Mouse (Mus musculus): ENCODE measurements around the gene Zfp683. TPM values are rescaled to one million over a fixed set of nuclear protein-coding genes. Genes with fewer than 3 reads are reported as not detected.

Gene Zfp683
- polyA plus RNA-seq, 1 experiment: not detected

DNA sequence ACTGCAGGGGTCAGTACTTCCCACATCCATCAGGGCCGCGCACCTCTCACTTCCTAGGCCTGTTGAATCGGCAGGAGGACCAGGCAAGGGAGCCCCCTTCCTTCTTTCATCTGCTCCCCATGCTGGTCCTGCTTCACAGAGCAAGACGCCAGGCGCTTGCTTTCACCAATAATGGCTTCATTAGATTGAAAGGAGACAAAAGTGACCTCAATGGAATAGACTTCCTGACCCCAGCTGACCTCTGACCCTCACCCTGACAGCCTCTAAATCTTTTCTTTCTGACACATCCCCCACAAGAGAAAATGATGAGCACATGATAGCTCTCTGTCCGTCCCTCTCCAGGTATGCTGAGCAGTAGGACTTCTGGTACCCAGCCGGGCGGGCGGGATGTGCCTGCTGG, 27.8 kb upstream of the Zfp683 start:
- DNase-seq: no peak
- Histone ChIP-seq H3K27me3 (ENCODE audit: control insufficient read depth, insufficient read depth, low read length) (no peaks in the 10 kb centered on the region; the same call in 1 of the 2 replicates), H3K4me3 (replicated peaks; ENCODE audit: insufficient read depth, low read depth, low read length) (no peak overlapping the region), H3K4me1 (ENCODE audit: control insufficient read depth, insufficient read depth, low read length) (0 out of 2 replicates have a peak, but pooled peaks cover under 1% of the 10 kb centered on the region), H3K27ac (ENCODE audit: insufficient read depth, low read length) (no peak overlapping the region)
- TF ChIP-seq CTCF (IDR thresholded peaks at IDR 0.05; ENCODE audit: borderline replicate concordance, insufficient read depth, low read depth, low read length) (no peak), POLR2A (IDR thresholded peaks at IDR 0.05; ENCODE audit: borderline replicate concordance, insufficient read depth, low read length) (no peak)
- WGBS: 27% methylated on average over 9 of the region's 9 CpGs

DNA sequence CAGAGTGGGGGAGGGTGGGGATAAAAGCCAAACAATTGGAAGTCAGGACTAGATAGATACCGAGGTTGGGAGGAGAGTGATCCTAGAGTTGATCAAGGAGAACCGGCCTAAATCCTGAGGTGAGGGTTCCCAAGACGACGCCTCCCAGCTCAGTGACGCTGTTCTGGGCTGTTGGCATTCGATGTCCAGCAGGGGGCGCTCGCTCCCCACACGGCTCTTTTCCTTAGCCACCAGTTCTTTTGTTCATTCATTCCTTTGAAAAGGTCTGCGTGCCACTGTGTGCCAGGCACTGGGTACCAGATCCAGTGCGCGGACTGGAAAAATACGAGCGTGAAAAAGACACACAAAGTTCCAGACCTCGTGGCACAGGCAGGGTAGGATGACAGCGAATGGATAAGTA, 17.7 kb upstream of the Zfp683 start:
- 4% methylated on average over 16 of the region's 16 CpGs for WGBS
- Histone ChIP-seq H3K27me3 (ENCODE audit: control insufficient read depth, insufficient read depth, low read length) (no peaks in the 10 kb centered on the region; the same call in 1 of the 2 replicates), H3K4me1 (ENCODE audit: control insufficient read depth, insufficient read depth, low read length) (no peaks in the 10 kb centered on the region), H3K27ac (ENCODE audit: insufficient read depth, low read length) (no peak overlapping the region), H3K4me3 (replicated peaks; ENCODE audit: insufficient read depth, low read depth, low read length) (no peak overlapping the region)
- peak; percentile 97 for TF ChIP-seq CTCF (IDR thresholded peaks at IDR 0.05; ENCODE audit: borderline replicate concordance, insufficient read depth, low read depth, low read length)
- no peak for TF ChIP-seq POLR2A (IDR thresholded peaks at IDR 0.05; ENCODE audit: borderline replicate concordance, insufficient read depth, low read length)
- DNase-seq: peak; percentile 75 to 83

DNA sequence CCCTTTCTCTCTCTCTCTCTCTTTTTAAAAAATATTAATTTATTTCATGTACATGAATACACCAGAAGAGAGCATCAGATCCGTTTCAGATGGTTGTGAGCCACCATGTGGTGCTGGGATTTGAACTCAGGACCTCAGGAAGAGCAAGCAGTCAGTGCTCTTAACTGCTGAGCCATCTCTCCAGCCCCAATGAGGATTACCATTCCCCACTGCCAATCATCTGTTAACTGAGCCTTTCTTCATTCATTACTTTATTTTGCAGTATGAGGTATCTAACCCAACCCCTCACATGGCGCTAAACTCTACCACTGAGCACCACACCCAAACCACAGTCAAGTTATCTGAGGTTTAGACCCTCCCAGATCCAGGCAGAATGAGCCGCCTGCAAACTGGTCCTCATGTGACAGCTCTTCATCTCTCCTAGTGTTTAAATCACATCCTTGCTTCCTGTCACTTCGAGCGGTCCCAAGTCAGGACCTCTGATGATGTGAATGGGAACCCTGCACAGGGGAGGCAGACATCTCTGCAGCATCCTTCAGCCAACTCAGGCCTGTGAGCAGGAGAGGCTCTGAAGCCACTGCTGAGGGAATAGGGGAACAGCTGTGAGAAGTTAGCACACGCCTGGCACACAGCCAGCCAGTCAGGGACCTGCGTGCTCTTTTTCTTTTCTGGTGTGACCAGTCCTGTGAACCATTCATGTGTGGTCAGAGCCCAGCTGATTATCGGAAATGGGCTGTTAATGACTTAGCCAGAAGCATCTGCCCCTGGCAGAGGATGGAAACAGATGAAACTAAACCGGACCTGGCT, 12.1 kb upstream of the Zfp683 start:
- no peak for DNase-seq
- Histone ChIP-seq H3K4me3 (replicated peaks; ENCODE audit: insufficient read depth, low read depth, low read length) (no peak overlapping the region), H3K4me1 (ENCODE audit: control insufficient read depth, insufficient read depth, low read length) (no peaks in the 10 kb centered on the region), H3K27me3 (ENCODE audit: control insufficient read depth, insufficient read depth, low read length) (no peaks in the 10 kb centered on the region; the same call in 1 of the 2 replicates), H3K27ac (ENCODE audit: insufficient read depth, low read length) (no peak overlapping the region)
- WGBS: 31% methylated on average over 9 of the region's 9 CpGs
- TF ChIP-seq POLR2A (IDR thresholded peaks at IDR 0.05; ENCODE audit: borderline replicate concordance, insufficient read depth, low read length) (no peak), CTCF (IDR thresholded peaks at IDR 0.05; ENCODE audit: borderline replicate concordance, insufficient read depth, low read depth, low read length) (no peak)

DNA sequence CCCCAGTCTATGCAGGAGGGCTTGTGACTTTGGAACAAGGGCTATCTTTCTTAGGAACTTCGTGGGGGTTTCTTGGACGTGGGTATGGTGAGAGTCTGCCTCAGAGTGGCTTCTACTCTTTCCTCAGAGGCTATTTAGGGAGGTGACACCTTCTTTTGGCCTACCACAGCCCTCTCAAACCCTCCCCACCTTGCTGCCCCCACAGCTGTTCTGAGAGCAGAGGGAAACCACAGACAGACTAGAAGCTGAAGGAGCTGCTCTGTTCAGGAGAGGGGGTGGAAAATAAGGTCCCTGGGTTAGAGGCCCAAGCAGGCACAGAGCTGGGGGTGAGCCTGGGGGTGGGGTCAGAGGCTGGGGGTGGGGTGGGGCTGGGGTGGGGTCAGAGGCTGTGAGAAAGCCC, 10.6 kb upstream of the Zfp683 start:
- H3K4me3 ChIP-seq (replicated peaks; ENCODE audit: insufficient read depth, low read depth, low read length): no peak overlapping the region
- no peak for DNase-seq
- H3K4me1 ChIP-seq (ENCODE audit: control insufficient read depth, insufficient read depth, low read length): no peaks in the 10 kb centered on the region
- H3K27ac ChIP-seq (ENCODE audit: insufficient read depth, low read length): no peak overlapping the region
- H3K27me3 ChIP-seq (ENCODE audit: control insufficient read depth, insufficient read depth, low read length): no peaks in the 10 kb centered on the region; the same call in 1 of the 2 replicates
- WGBS: 49% methylated on average over 2 of the region's 2 CpGs
- no peak for TF ChIP-seq POLR2A (IDR thresholded peaks at IDR 0.05; ENCODE audit: borderline replicate concordance, insufficient read depth, low read length)
- TF ChIP-seq CTCF (IDR thresholded peaks at IDR 0.05; ENCODE audit: borderline replicate concordance, insufficient read depth, low read depth, low read length): no peak

DNA sequence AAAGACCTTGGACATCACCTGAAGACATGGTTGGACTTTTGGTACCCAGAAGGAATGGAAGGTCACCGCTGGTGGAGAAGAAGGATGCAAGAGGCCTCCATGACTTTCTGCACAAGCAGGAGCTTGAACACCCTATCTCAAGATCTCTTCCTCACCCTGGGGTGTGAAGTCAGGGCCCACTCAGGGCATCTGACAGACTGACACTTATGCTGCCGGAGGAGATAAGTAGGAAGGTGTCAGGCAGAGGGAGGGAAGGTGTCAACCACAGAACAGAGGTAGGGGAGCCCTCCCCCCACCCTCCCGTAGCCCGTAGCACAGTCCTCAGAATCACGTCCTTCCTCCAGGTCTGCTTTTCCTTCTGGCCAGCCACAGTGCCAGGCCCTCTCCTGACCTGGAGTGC, 6.0 kb upstream of the Zfp683 start:
- 83% methylated on average over 5 of the region's 5 CpGs for WGBS
- TF ChIP-seq CTCF (IDR thresholded peaks at IDR 0.05; ENCODE audit: borderline replicate concordance, insufficient read depth, low read depth, low read length) (no peak), POLR2A (IDR thresholded peaks at IDR 0.05; ENCODE audit: borderline replicate concordance, insufficient read depth, low read length) (no peak)
- DNase-seq: no peak

DNA sequence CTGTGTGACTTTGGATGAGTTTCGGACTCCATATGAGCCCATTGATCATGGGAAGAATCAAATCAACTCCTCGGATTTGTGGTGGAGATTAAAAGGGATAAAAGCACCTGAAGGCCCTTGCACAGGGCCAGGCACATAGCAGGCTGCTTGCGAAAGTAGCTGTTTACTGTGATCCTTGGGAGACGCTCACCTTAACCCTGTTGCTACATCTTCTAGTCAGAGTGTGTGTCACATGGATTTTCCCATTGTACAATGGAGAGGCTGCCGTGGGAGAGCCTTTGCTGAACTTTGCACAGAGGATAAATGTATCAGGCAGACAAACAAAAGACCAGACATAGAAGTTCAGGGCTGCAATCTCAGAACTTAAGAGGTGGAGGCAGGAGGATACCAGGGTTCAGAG, 1.7 kb upstream of the Zfp683 start:
- peaks cover 7% of the 10 kb centered on the region for H3K4me1 ChIP-seq (ENCODE audit: control insufficient read depth, insufficient read depth, low read length)
- TF ChIP-seq POLR2A (IDR thresholded peaks at IDR 0.05; ENCODE audit: borderline replicate concordance, insufficient read depth, low read length) (no peak), CTCF (IDR thresholded peaks at IDR 0.05; ENCODE audit: borderline replicate concordance, insufficient read depth, low read depth, low read length) (no peak)
- WGBS: 96% methylated on average over 5 of the region's 5 CpGs
- H3K27me3 ChIP-seq (ENCODE audit: control insufficient read depth, insufficient read depth, low read length): no peaks in the 10 kb centered on the region
- DNase-seq: no peak
- H3K27ac ChIP-seq (ENCODE audit: insufficient read depth, low read length): no peak overlapping the region
- H3K4me3 ChIP-seq (replicated peaks; ENCODE audit: insufficient read depth, low read depth, low read length): no peak overlapping the region

More for the DNA sequence above, 6.0 kb upstream of the Zfp683 start:
- Histone ChIP-seq H3K4me1 (ENCODE audit: control insufficient read depth, insufficient read depth, low read length) (peaks cover 2% of the 10 kb centered on the region), H3K4me3 (replicated peaks; ENCODE audit: insufficient read depth, low read depth, low read length) (no peak overlapping the region), H3K27ac (ENCODE audit: insufficient read depth, low read length) (no peak overlapping the region), H3K27me3 (ENCODE audit: control insufficient read depth, insufficient read depth, low read length) (no peaks in the 10 kb centered on the region; the same call in 1 of the 2 replicates)

DNA sequence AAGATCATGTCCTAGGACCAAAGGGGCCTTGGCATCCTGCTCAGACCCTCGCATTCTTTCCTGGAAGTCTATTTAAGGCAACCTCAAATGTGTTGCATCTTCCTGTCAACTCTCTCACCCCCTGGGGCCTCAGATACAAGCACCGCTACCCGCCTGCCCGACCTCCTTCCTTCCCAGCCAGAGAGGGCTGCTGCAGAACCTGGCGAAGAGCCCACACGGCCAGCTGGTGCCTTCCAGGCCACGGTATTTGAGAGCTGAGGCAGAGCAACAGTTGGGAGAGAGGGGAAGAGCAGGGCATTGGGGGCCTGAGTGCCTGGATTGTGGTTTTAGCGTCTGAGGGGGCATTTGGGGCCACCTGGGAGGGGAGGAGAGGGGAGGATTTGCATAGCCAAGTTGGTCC, 1.1 kb upstream of the Zfp683 start:
- H3K4me3 ChIP-seq (replicated peaks; ENCODE audit: insufficient read depth, low read depth, low read length): no peak overlapping the region
- no peaks in the 10 kb centered on the region for H3K27me3 ChIP-seq (ENCODE audit: control insufficient read depth, insufficient read depth, low read length)
- 3% methylated on average over 8 of the region's 8 CpGs for WGBS
- peaks cover 7% of the 10 kb centered on the region for H3K4me1 ChIP-seq (ENCODE audit: control insufficient read depth, insufficient read depth, low read length)
- H3K27ac ChIP-seq (ENCODE audit: insufficient read depth, low read length): no peak overlapping the region
- TF ChIP-seq POLR2A (IDR thresholded peaks at IDR 0.05; ENCODE audit: borderline replicate concordance, insufficient read depth, low read length) (no peak), CTCF (IDR thresholded peaks at IDR 0.05; ENCODE audit: borderline replicate concordance, insufficient read depth, low read depth, low read length) (no peak)
- DNase-seq: peak; percentile 68 to 76

DNA sequence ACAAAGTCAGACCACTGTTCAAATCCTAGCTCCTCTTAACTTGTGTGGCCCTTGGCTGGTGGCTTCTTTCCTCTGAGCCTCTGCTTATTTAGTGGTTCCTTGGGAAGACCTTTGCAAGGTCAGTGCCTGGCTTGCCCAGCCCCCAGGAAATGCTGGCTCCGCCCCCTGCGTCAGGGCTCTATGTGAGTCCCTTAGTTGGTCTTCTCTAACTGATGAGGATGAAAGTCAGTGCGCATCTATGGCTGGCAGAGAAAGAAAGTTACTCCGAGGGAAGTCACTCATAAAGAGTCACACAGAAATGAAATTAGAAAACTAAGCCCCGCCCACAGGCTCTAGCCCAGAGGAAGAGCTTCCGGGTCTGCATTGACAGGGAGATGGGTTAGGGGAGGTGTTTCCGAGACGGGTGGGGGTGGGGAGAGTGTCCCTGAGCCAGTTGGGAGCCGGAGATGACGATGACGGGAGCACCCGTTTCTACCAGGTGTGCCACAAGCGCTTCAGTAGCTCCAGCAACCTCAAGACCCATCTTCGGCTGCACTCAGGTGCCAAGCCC, 4.6 kb downstream of the Zfp683 start:
- no peak for DNase-seq
- Histone ChIP-seq H3K27me3 (ENCODE audit: control insufficient read depth, insufficient read depth, low read length) (no peaks in the 10 kb centered on the region), H3K27ac (ENCODE audit: insufficient read depth, low read length) (no peak overlapping the region), H3K4me3 (replicated peaks; ENCODE audit: insufficient read depth, low read depth, low read length) (no peak overlapping the region), H3K4me1 (ENCODE audit: control insufficient read depth, insufficient read depth, low read length) (no peaks in the 10 kb centered on the region; the same call in 1 of the 2 replicates)
- no peak for TF ChIP-seq CTCF (IDR thresholded peaks at IDR 0.05; ENCODE audit: borderline replicate concordance, insufficient read depth, low read depth, low read length)
- TF ChIP-seq POLR2A (IDR thresholded peaks at IDR 0.05; ENCODE audit: borderline replicate concordance, insufficient read depth, low read length): no peak
- whole genome bisulfite sequencing: 34% methylated on average over 14 of the region's 14 CpGs
